Comparison of ENCODE assay signal across 18 mouse cellular contexts in genomic region chr12:35679025-35679424, GRCm38 (mm10).
DNase-seq lines count a peak whose midpoint lies in the region; ATAC-seq and TF ChIP-seq lines count a peak whose summit lies in the region.
"Had no signal": no experiment of that assay in that cellular context is flagged by ENCODE, and none has a peak within 500 bp of the region (broad histone marks: within the 10 kb centered on the region; RNA-seq: fewer than 3 reads in every experiment).

No protein-coding gene starts in this region.

- no peak overlapping the region for H3K4me2 ChIP-seq in hindbrain, postnatal 0 days (ENCODE audit: low read depth, low read length)
- H3K4me2 ChIP-seq in hindbrain, embryonic 12.5 days (replicated peaks) = no peak overlapping the region
- no peak overlapping the region for H3K4me2 ChIP-seq in embryonic facial prominence, embryonic 14.5 days (ENCODE audit: low read depth, low read length)
- H3K4me2 ChIP-seq in forebrain, embryonic 14.5 days (ENCODE audit: low read length) = no peak overlapping the region
- H3K4me2 ChIP-seq: forebrain, embryonic 13.5 days; heart, embryonic 13.5 days had no signal

- no peak overlapping the region for H3K27ac ChIP-seq in hindbrain, postnatal 0 days
- no peak overlapping the region for H3K27ac ChIP-seq in hindbrain, embryonic 12.5 days
- no peak overlapping the region for H3K27ac ChIP-seq in embryonic facial prominence, embryonic 14.5 days (replicated peaks; ENCODE audit: low read depth, low read length)
- no peak overlapping the region for H3K27ac ChIP-seq in forebrain, embryonic 14.5 days (ENCODE audit: low read depth, low read length)
- H3K27ac ChIP-seq: forebrain, embryonic 13.5 days; gastrocnemius, adult 2 months; heart, embryonic 13.5 days had no signal

- H3K27me3 ChIP-seq in hindbrain, postnatal 0 days (ENCODE audit: insufficient read depth, low read length) = no peaks in the 10 kb centered on the region
- H3K27me3 ChIP-seq in hindbrain, embryonic 12.5 days = no peaks in the 10 kb centered on the region
- H3K27me3 ChIP-seq in embryonic facial prominence, embryonic 14.5 days (replicated peaks; ENCODE audit: control insufficient read depth, insufficient read depth, low read length) = no peaks in the 10 kb centered on the region
- H3K27me3 ChIP-seq in forebrain, embryonic 14.5 days (replicated peaks; ENCODE audit: control insufficient read depth, insufficient read depth, low read length) = no peaks in the 10 kb centered on the region
- H3K27me3 ChIP-seq: CH12.LX; forebrain, embryonic 13.5 days; heart, embryonic 13.5 days had no signal

- WGBS in hindbrain, postnatal 0 days = 59% methylated on average over 2 of the region's 2 CpGs
- 78% methylated on average over 2 of the region's 2 CpGs for WGBS in hindbrain, embryonic 12.5 days
- 59% methylated on average over 2 of the region's 2 CpGs for WGBS in embryonic facial prominence, embryonic 14.5 days
- 76% methylated on average over 2 of the region's 2 CpGs for WGBS in forebrain, embryonic 14.5 days

- no peaks in the 10 kb centered on the region for H3K4me1 ChIP-seq in hindbrain, postnatal 0 days (ENCODE audit: insufficient read depth, low read length)
- no peaks in the 10 kb centered on the region for H3K4me1 ChIP-seq in hindbrain, embryonic 12.5 days
- peaks cover 3% of the 10 kb centered on the region; the same call in 1 of the 2 replicates for H3K4me1 ChIP-seq in embryonic facial prominence, embryonic 14.5 days (ENCODE audit: control insufficient read depth, insufficient read depth, low read length)
- H3K4me1 ChIP-seq in forebrain, embryonic 14.5 days (ENCODE audit: control insufficient read depth, insufficient read depth, low read length) = no peaks in the 10 kb centered on the region
- H3K4me1 ChIP-seq: forebrain, embryonic 13.5 days; heart, embryonic 13.5 days had no signal

- no peak for ATAC-seq in hindbrain, postnatal 0 days
- ATAC-seq in hindbrain, embryonic 12.5 days (ENCODE audit: low FRiP score) = no peak
- no peak for ATAC-seq in embryonic facial prominence, embryonic 14.5 days (ENCODE audit: low read depth)
- ATAC-seq in forebrain, embryonic 14.5 days = no peak
- ATAC-seq: forebrain, embryonic 13.5 days; hindbrain, embryonic 16.5 days had no signal

- no peak for TF ChIP-seq CTCF in hindbrain, postnatal 0 days (IDR thresholded peaks at IDR 0.05; ENCODE audit: low read depth)

- no peaks in the 10 kb centered on the region for H3K36me3 ChIP-seq in hindbrain, postnatal 0 days (ENCODE audit: insufficient read depth, low read length)
- no peaks in the 10 kb centered on the region for H3K36me3 ChIP-seq in hindbrain, embryonic 12.5 days
- no peaks in the 10 kb centered on the region for H3K36me3 ChIP-seq in embryonic facial prominence, embryonic 14.5 days (ENCODE audit: control insufficient read depth, insufficient read depth, low read length)
- H3K36me3 ChIP-seq in forebrain, embryonic 14.5 days (ENCODE audit: control insufficient read depth, insufficient read depth, low read length) = no peaks in the 10 kb centered on the region
- H3K36me3 ChIP-seq: heart, embryonic 13.5 days had no signal

- DNase-seq in hindbrain, postnatal 0 days (ENCODE audit: low spot score) = peak; percentile 20
- DNase-seq in kidney, postnatal 4 days = peak; percentile 14 to 23
- no peak for DNase-seq in kidney, adult 18-20 months
- peak; percentile 69 for DNase-seq in Muller cell, postnatal 12 days (ENCODE audit: inconsistent ontology term)
- DNase-seq in embryonic facial prominence, embryonic 14.5 days (ENCODE audit: low spot score) = peak; percentile 75
- DNase-seq in forebrain, embryonic 14.5 days (ENCODE audit: low spot score) = no peak
- DNase-seq in adrenal gland, postnatal 10 days = no peak
- DNase-seq: adrenal gland, postnatal 14 days; cerebellum, adult 18-20 months; cerebellum, adult 9-11 months; gastrocnemius, adult 2 months; gastrocnemius, postnatal 25 days; heart, postnatal 36 days had no signal

- H3K9me3 ChIP-seq in hindbrain, postnatal 0 days (ENCODE audit: low read length) = no peaks in the 10 kb centered on the region
- H3K9me3 ChIP-seq in hindbrain, embryonic 12.5 days (replicated peaks) = no peaks in the 10 kb centered on the region
- H3K9me3 ChIP-seq in embryonic facial prominence, embryonic 14.5 days (ENCODE audit: control insufficient read depth, low read length) = no peaks in the 10 kb centered on the region
- no peaks in the 10 kb centered on the region for H3K9me3 ChIP-seq in forebrain, embryonic 14.5 days (replicated peaks; ENCODE audit: control insufficient read depth, low read length)
- H3K9me3 ChIP-seq: forebrain, embryonic 13.5 days; heart, embryonic 13.5 days had no signal

- no peak overlapping the region for H3K9ac ChIP-seq in hindbrain, postnatal 0 days (replicated peaks; ENCODE audit: low read length)
- no peak overlapping the region for H3K9ac ChIP-seq in hindbrain, embryonic 12.5 days
- H3K9ac ChIP-seq in embryonic facial prominence, embryonic 14.5 days (ENCODE audit: low read depth, low read length) = no peak overlapping the region
- H3K9ac ChIP-seq in forebrain, embryonic 14.5 days (ENCODE audit: low read length) = no peak overlapping the region
- H3K9ac ChIP-seq: forebrain, embryonic 13.5 days; heart, embryonic 13.5 days had no signal

- H3K4me3 ChIP-seq in hindbrain, postnatal 0 days (ENCODE audit: low read length) = no peak overlapping the region
- H3K4me3 ChIP-seq in hindbrain, embryonic 12.5 days = no peak overlapping the region
- no peak overlapping the region for H3K4me3 ChIP-seq in embryonic facial prominence, embryonic 14.5 days (ENCODE audit: low read depth, low read length)
- H3K4me3 ChIP-seq in forebrain, embryonic 14.5 days (ENCODE audit: low read depth, low read length) = no peak overlapping the region
- H3K4me3 ChIP-seq: forebrain, embryonic 13.5 days; gastrocnemius, adult 2 months; heart, embryonic 13.5 days had no signal

Comparison
In these comparisons a context has a peak if more than half of its experiments do, and no peak if none do; other contexts are left out.
1. DNase-seq: peak in hindbrain, postnatal 0 days (single experiment), kidney, postnatal 4 days (2 of 2), Muller cell, postnatal 12 days (single experiment) and embryonic facial prominence, embryonic 14.5 days (single experiment); none in kidney, adult 18-20 months (single experiment), forebrain, embryonic 14.5 days (single experiment) and adrenal gland, postnatal 10 days (single experiment).